Mouse (Mus musculus) intestine, postnatal 0 days (tissue): Measurements from ENCODE around the gene Syne3. TPM values are rescaled to one million over a fixed set of nuclear protein-coding genes. Genes with fewer than 3 reads are reported as not detected.

ENCODE experiments used
- ATAC-seq: fragments of 200-750 bp; cut with Nextera tagmentation; 2 replicates; pipeline ENCODE4 v1.8.0; 2017; ENCODE audit warnings: mild to moderate bottlenecking, moderate TSS enrichment, moderate library complexity
- H3K27ac ChIP-seq: fragments of 300-500 bp; sonication (generic); 2 replicates; pipeline ENCODE4 v1.5.1; 2014; ENCODE audit warnings: mild to moderate bottlenecking, low read depth, low read length, moderate library complexity
- H3K27me3 ChIP-seq: fragments of 300-500 bp; sonication (generic); replicated peaks from 2 replicates; pipeline ENCODE4 v1.6.1; 2014; ENCODE audit warnings: low read length, mixed read lengths; ENCODE audit not compliant: control insufficient read depth, insufficient read depth
- H3K36me3 ChIP-seq: fragments of 300-500 bp; sonication (generic); 2 replicates; pipeline ENCODE4 v1.6.1; 2014; ENCODE audit warnings: mild to moderate bottlenecking, moderate library complexity; ENCODE audit not compliant: control insufficient read depth, insufficient read depth
- H3K4me1 ChIP-seq: fragments of 300-500 bp; sonication (generic); replicated peaks from 2 replicates; pipeline ENCODE4 v1.6.1; 2014; ENCODE audit warnings: antibody characterized with exemption, low read length, mixed read lengths; ENCODE audit not compliant: control insufficient read depth, insufficient read depth
- H3K4me2 ChIP-seq: fragments of 300-500 bp; sonication (generic); replicated peaks from 2 replicates; pipeline ENCODE4 v1.6.1; 2014; ENCODE audit warnings: low read depth, mild to moderate bottlenecking, moderate library complexity
- H3K4me3 ChIP-seq: fragments of 300-500 bp; sonication (generic); 2 replicates; pipeline ENCODE4 v1.5.1; 2014; ENCODE audit warnings: low read depth, low read length
- H3K9ac ChIP-seq: fragments of 300-500 bp; sonication (generic); 2 replicates; pipeline ENCODE4 v1.6.1; 2014; ENCODE audit warnings: mild to moderate bottlenecking, low read depth, low read length
- H3K9me3 ChIP-seq: fragments of 300-500 bp; sonication (generic); 2 replicates; pipeline ENCODE4 v1.6.1; 2016; ENCODE audit warnings: mixed run types; ENCODE audit not compliant: control insufficient read depth
- CTCF ChIP-seq: sonication (generic); IDR thresholded peaks from 2 replicates; pipeline ENCODE4 v1.5.1; 2016; ENCODE audit warnings: low read depth, mild to moderate bottlenecking, control low read depth, antibody characterized with exemption, moderate library complexity
- WGBS: fragments of 180-500 bp; shearing (Covaris S2); extraction: QIAGEN DNeasy Blood & Tissue Kit; methylation state at CpG from one replicate; pipeline ENCODE4 v1.1.7; 2014; 5-methylcytosine and 5-hydroxymethylcytosine counted together
- polyA plus RNA-seq: library from polyadenylated mRNA; unstranded; fragments of >200 nt; fragmentation: Nextera tagmentation; extraction: Ambion mirVana; gene quantifications from 2 replicates; pipeline ENCODE4 v1.2.1, GENCODE M21; 2015

The Syne3 gene
- polyA plus RNA-seq, 1 experiment from 2014 or later = 1.8 TPM

DNA sequence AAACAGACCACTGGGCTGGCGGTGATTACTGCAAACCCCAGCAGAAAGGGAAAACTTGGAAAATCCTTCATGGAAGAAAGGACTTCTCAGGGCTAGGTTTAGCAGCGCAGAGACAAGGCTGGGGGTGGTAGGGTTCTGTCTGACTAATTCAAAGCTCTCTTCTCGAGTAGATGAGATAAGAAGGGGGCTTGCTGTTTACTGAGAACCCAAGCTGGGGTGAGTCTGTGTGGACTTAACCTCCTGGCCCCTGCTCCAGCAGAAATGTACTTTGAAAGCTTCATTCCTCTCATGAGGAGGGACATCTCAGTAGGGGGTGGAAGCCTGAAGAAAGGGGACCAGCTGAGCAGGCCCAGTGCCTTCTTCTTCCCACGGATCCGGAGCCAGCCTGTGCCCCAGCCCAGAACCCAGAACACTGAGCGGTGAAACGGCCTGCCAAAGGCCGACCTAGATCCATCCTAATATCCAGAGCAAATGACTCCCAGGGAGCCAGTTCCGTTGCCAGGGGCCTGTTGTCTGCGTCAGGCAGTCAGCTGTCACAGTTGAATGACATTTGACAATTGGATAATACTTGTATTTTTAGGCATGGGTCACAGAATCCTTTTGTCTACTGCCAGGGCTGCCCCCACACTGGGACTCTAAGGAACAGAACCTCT is 97.2 kb downstream of the Syne3 start:
- no peak for TF ChIP-seq CTCF
- Histone ChIP-seq H3K4me3 (no peak overlapping the region), H3K9me3 (no peaks in the 10 kb centered on the region), H3K4me1 (no peaks in the 10 kb centered on the region), H3K9ac (no peak overlapping the region), H3K27me3 (no peaks in the 10 kb centered on the region), H3K4me2 (no peak overlapping the region), H3K27ac (no peak overlapping the region), H3K36me3 (no peaks in the 10 kb centered on the region)
- ATAC-seq = no peak
- WGBS = 53% methylated on average over 10 of the region's 10 CpGs

DNA sequence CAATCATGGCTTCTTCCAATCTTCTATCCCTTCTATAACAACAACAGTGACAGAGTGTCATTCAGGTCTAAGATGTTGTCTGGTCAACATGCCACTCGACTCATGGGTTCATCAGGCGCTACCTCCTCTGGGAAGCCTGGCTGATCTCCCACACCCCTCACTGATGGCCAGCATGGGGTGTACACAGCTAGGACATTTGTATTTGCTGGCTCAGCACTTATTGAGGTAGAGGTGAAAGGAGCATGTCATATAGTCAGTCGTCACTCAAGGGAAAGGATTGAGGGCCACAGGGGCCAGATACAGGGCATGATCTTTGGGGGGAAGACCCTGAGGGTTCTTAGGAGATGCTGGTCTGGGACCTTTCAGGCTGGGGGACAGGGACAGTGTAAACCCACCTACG is 99.9 kb downstream of the Syne3 start:
- Histone ChIP-seq H3K9me3 (no peaks in the 10 kb centered on the region), H3K27ac (no peak overlapping the region), H3K9ac (no peak overlapping the region), H3K36me3 (no peaks in the 10 kb centered on the region), H3K4me3 (no peak overlapping the region), H3K4me2 (no peak overlapping the region), H3K4me1 (no peaks in the 10 kb centered on the region), H3K27me3 (no peaks in the 10 kb centered on the region)
- ATAC-seq = no peak
- TF ChIP-seq CTCF = no peak
- 92% methylated on average over 4 of the region's 4 CpGs for WGBS

GRCm38 (mm10) chr12:104908986-104909385 is 100.6 kb downstream of the Syne3 start:
- H3K4me2 ChIP-seq = no peak overlapping the region
- 61% methylated on average over 5 of the region's 5 CpGs for WGBS
- H3K27me3 ChIP-seq = no peaks in the 10 kb centered on the region
- H3K27ac ChIP-seq = no peak overlapping the region
- no peaks in the 10 kb centered on the region for H3K9me3 ChIP-seq
- no peak for ATAC-seq
- no peak overlapping the region for H3K9ac ChIP-seq
- TF ChIP-seq CTCF = no peak
- no peaks in the 10 kb centered on the region for H3K36me3 ChIP-seq
- no peaks in the 10 kb centered on the region for H3K4me1 ChIP-seq
- H3K4me3 ChIP-seq = no peak overlapping the region

GRCm38 (mm10) chr12:104908024-104908781 is 101.4 kb downstream of the Syne3 start:
- no peaks in the 10 kb centered on the region for H3K9me3 ChIP-seq
- 16% methylated on average over 15 of the region's 15 CpGs for WGBS
- no peak overlapping the region for H3K27ac ChIP-seq
- no peak for TF ChIP-seq CTCF
- H3K27me3 ChIP-seq = no peaks in the 10 kb centered on the region
- H3K4me3 ChIP-seq = no peak overlapping the region
- no peak overlapping the region for H3K4me2 ChIP-seq
- H3K9ac ChIP-seq = no peak overlapping the region
- no peak for ATAC-seq
- H3K36me3 ChIP-seq = no peaks in the 10 kb centered on the region
- no peaks in the 10 kb centered on the region for H3K4me1 ChIP-seq

DNA sequence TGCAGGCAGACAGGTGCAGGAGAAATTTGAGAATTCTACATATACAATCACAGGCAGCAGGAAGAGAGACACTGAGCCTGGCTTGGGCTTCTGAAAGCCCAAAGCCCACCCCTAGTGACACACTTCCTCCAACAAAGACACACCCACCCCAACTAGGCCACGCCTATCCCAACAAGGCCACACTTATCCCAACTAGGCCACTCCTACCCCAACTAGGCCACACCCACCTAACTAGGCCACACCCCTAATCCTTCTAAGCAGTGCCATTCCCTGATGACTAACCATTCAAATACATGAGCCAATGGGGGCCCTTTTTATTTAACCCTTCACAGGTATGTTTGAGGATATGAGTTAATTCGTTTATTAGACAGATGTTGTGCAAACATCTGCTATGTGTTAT is 102.5 kb downstream of the Syne3 start:
- H3K4me1 ChIP-seq = no peaks in the 10 kb centered on the region
- no peaks in the 10 kb centered on the region for H3K27me3 ChIP-seq
- no peak for TF ChIP-seq CTCF
- ATAC-seq = no peak
- no peak overlapping the region for H3K27ac ChIP-seq
- WGBS = 90% methylated on average over 2 of the region's 2 CpGs
- H3K36me3 ChIP-seq = no peaks in the 10 kb centered on the region
- H3K4me3 ChIP-seq = no peak overlapping the region
- no peak overlapping the region for H3K9ac ChIP-seq
- no peak overlapping the region for H3K4me2 ChIP-seq
- H3K9me3 ChIP-seq = no peaks in the 10 kb centered on the region

GRCm38 (mm10) chr12:104904138-104904537 is 105.5 kb downstream of the Syne3 start:
- Histone ChIP-seq H3K36me3 (no peaks in the 10 kb centered on the region), H3K4me2 (no peak overlapping the region), H3K4me1 (no peaks in the 10 kb centered on the region), H3K4me3 (no peak overlapping the region), H3K27me3 (no peaks in the 10 kb centered on the region), H3K9ac (no peak overlapping the region), H3K9me3 (no peaks in the 10 kb centered on the region), H3K27ac (no peak overlapping the region)
- 21% methylated on average over 5 of the region's 5 CpGs for WGBS
- 0 out of 2 replicates have a peak, but pooled peaks have one; percentile 14 for TF ChIP-seq CTCF
- ATAC-seq = 0 out of 2 replicates have a peak, but pooled peaks have one; percentile 29
